Mouse (Mus musculus): ENCODE results near the gene Fam43a.

The Fam43a gene

DNA sequence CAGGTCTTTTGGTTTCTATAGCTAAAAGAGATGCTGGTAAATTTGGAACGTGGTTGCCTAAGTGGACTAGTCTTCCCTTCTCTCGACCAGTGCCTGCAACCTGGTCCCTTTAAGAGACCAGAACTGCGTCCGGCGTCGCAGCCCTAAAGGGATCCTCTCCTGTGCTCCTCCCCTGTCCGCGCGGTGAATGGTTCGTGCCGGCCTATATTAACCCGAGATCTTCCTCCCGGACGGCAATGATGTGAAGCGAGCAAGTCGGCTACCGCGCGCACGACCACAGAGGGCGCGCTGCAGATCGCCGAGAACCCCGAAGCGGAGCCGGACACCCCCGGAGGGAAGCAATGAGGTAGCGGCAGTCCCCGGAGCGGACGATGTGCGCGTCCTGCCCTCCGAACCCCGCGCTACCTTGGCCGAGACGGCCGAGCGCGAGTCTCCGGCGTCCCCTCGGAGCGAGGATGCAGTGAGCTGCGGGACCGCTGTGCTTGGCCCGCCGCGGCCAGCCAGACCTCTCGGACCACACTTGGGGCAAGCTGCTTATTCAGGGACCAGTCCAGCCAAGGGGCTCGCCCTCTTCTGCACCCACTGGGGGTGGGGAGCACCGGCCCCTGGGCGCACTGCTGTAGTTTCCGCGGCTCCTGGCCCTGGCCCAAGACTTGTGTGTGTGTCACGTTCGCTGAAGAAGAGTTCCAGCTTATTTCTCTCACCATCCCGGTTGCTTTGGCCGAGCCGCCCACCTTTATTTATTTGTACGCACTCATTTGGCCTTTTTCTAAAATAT lies at the start of gene Fam43a:
Fam43a (plus strand) TSS at position 233 of the 778 bp plus-strand sequence.
- peak; percentile 90 for DNase-seq (ENCODE audit: low spot score)

DNA sequence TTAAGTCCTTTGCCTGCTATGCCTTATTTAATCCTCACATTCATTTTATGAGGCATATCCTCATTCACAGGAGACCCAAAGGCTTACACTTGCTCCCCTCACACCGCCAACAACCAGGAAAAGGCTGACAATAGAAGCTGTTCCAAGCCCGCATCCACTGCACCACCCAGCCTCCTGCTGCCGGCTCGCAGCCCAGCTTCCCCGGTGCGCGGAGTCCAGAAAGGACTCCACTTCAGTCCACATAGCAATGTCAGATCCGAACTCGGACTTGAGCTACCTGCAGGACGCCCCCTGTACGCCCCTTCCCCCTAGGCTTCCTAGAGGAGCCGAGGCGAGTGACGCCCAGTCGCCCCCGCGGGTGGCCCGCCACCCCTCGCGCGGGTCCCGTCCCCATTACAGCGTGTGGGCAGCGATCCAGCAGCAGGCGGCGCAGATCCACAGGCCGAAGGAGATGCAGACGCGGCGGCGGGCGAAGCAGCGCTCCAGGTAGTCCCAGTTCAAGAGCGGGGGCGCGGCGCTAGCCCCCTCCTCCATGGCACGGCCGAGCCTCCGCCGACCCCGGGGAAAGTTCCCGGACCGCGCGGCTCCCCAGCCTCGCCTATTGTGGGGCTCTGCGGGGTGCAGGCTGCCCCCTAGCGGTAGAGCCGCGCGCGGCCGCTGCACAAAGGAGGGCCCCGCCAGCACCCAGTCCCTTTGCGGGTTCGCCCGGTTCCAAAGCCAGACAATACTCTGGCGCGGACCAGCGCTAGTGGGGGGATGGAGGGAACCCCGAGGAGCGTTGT lies 49.4 kb upstream of the Fam43a start:
- peak; percentile 71 for DNase-seq (ENCODE audit: low spot score)

DNA sequence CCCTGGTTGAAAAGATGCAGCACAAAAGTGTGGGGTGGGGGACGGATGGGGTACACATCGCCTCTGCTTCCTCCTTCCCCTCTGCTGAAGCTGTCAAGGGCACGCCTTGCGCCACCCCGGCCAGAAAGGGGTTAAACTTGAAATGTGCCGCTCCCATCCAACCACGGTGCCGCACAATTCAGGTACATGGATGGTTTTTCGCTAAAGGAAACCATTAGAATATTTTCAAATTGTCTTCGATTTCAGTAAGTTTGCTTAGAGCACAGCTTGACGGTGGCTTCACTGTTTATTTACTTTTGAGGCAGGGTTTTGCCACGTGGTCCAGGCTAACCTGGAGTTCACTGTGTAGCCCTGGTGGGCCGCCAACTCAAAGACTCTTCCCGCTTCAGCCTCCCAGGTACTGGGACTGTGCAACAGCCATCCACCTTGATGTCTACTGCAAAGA lies 48.8 kb upstream of the Fam43a start, which contains the start of gene Tmem44:
Tmem44 (minus strand) TSS at position 95 of the 445 bp plus-strand sequence.
- DNase-seq (ENCODE audit: low spot score) = no peak

DNA sequence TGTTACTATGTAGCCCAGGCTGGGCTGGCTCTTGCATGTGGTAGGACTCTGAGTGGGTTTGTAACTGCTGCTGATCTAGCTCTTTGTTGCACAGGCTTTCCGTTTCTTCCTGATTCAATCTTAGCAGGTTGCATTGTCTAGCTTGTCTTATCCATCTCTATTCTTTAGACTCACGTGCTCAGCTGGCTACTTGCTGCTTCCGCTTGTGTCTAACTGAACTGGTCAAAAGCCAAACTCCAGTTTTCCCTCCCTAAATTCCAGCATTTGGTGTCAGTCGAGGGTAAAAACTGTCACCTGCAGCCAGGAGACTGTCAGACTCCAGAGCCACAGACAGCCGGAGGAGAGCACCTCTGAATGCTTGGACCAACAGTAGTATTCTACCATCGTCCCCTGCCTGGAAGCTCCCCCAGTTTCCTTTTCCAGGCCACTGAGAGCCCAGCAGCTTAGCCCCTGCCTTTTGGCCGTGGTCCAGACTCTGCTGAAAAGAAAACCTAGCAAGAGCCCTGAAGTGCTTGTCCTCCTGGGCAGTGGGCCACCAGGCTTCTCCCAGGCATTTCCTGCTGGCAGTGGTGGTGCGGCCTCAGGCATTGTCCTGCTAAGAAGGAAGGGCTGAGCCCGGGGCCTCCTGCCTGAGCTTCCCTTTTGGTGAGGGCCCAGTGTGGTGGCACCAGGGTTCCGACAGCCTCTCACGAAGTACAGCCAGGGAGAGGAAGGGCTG lies 46.7 kb upstream of the Fam43a start:
- peak; percentile 33 for DNase-seq (ENCODE audit: low spot score)

DNA sequence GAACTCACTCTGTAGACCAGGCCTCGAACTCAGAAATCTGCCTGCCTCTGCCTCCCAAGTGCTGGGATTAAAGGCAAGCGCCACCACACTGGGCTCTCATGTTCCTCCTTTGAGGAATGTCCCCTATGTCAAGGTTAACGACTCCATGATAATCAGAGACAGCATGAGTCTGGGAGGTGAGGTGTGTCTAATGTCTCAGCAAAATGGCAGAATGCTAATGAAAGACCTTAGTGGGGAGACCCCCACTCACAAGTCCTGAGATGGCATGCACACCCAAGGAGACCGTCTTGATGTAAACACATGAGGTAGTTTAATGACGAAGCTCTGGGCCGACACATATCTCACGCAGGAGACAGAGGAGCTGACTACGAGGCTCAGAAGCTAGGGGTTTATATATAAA lies 45.4 kb upstream of the Fam43a start:
- DNase-seq (ENCODE audit: low spot score) = no peak

DNA sequence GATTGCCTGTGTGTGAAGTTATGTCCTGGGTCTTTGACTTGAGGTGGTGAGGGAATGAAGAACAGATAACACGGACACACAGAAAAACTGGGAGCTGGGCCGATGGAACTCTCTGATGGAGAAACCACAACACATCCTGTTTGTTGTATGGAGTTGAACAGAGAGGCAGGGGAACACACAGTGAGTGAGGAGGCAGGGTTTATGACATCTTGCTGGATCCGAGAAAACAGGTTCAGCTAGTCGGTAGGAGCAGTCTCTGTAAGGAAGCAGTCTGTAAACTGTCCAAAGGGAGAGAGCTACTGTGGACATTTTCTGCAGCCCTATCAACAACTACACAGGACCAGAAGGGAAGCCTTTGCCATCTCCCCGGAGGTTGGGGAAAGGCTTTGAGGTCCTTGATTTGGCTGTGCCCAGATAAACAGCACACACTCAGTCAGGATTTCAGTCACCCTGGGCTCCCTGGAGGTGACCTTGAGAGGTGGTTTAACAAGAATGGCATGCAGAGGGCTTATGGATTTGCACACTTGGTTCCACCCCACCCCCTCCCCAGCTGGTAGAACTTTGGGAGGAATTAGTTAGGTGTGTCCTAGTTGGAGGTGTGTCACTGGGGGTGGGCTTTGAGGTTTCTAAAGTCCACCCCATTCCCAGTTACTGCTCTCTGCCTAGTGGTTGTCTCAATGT lies 40.1 kb upstream of the Fam43a start:
- DNase-seq (ENCODE audit: low spot score) = no peak

DNA sequence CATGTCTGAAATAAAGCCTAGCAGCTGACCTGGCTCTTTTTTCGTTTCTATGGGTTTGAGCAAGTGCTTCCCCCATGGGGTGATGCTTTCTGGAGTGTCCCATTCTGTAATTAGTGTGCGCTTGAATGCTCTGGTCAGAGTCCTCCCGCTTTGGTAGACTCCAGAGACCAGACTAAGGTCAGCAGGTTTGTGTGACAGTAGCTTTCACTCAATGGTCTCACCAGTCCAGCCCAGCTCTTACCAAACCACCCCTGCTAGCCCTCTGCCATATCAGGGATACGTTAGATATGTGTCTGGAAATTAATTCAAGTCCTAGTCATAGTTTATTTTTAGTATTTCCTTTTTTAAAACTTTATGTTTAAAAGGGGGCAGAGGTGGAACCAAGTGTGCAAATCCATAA lies 38.9 kb upstream of the Fam43a start:
- no peak for DNase-seq (ENCODE audit: low spot score)

DNA sequence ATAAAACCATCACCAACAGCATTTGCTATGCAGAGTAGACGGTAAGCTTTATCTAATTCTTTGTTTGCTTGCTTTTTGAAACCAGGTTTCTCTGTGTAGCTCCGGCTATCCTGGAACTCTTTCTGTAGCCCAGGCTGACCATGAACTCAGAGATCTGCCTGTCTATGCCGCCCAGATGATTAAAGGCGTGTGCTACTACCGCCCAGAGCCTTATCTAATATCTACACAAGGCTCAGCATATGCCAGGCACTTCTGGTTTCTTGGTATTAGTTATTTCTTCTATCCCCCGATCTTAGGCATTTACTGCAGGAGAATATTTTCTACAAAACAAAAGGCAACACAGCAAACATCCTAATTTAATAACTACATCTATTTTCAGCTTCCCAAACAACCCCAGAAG lies 33.9 kb upstream of the Fam43a start:
- DNase-seq (ENCODE audit: low spot score) = no peak

DNA sequence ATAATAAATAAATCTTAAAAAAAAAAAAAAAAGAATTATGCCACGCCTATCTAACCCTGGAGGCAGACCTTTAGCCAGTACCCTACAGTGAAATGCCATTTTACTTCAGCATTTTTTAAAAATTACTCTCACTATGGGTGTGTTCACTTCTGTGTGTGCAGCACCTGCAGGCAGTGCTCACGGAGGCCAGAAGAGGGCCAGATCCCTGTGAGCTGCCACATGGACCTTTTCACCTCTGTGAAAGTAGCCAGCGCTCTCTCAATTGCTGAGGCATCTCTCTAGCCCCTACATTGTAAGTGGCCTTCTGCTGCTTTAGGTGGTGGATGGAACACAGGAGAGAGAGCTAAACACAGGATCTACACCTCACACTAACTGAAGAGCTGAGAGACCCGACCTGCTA lies 29.4 kb upstream of the Fam43a start:
- DNase-seq (ENCODE audit: low spot score) = no peak

DNA sequence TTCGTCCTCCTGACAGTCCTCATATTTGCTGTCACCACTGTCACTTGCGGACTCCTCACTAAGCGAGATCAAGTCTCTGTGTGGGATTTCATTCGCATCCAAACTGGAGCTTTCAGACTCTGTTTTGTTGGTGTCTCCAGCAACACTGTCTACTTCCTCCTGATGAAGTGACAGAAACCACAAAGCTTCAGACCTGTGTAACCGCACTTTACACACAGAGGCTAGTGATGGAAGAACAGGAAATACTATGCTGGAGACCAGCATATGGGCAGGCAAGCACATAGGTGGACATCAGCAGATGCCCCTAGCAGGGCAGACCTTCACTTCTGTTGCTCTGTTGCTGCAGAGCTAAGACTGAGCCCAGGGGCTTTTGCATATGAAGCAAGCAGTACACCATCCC lies 28.1 kb upstream of the Fam43a start:
- DNase-seq (ENCODE audit: low spot score) = no peak

DNA sequence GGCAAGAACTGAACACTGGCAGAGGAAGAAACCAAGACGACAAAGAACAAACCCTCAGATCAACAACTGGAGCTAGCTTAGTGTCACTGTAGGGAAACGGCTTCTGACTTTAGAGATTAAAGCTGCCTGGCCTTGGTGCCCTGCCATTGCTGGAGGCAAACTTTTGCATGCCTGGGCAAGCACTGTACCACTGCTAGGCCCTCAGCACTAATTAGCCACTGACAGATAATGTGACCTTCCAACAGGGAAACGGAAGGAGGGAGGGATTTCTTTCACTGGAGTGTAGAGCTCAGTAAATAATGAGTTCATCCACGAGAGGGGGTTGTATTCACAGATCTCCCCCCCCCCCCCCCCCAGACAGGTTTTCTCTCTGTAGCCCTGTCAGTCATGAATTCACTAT lies 27.3 kb upstream of the Fam43a start:
- DNase-seq (ENCODE audit: low spot score) = no peak

DNA sequence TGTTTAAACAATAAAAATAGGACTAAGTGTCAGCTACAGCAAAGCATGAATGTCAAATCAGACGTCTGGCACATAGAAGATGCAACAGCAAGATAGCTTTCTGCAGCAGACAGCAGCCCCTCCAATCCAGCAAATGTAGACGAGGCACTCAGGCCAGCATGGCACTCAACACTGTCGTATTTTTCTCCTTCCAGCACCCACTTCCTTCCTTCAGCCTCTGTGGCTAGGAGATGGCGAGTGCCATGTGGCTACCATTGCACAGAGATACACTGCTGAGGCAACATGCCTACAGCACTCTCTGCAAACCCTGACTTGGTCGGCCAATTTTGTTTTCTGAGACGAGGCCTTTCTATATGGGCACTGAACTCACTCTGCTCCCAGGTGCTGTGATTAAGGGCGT lies 23.7 kb upstream of the Fam43a start:
- DNase-seq (ENCODE audit: low spot score) = no peak

DNA sequence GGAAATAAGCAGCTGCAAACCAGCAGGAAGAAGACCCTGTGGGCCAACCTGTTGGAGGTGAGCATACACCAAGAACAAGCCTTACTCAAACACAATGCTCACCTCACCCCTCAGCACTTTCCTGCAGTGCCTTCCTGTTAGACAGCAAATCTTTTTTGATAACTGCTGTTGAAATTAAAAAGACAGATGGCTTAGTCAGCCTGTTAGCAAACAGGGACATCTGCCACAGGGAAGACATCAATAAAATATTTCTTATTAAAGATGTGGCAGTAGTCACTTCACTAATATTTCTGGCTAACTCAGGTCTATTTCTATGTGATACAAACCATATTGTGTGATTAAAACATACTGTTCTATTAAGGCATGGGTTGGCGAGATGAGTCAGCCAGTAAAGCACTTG lies 23.1 kb upstream of the Fam43a start:
- DNase-seq (ENCODE audit: low spot score) = no peak

DNA sequence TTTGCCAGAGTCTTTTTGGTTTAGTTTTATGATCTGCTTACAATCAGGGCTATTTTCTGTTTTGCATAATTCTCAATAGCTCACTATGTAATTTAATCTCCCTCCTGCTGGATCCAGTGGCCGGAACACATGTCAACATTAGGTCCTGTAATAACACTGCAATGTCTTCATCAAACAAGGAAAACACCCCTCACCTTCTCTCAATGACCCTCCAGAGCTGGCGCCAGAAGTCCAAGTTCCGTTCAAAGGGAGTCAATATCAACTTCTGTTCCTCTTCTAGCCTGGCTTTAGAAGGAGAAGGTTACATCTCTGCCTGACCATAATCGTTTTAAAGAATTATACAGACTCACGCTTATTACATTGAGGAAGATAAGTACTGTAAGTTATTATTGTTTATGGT lies 18.8 kb upstream of the Fam43a start:
- DNase-seq (ENCODE audit: low spot score) = no peak

DNA sequence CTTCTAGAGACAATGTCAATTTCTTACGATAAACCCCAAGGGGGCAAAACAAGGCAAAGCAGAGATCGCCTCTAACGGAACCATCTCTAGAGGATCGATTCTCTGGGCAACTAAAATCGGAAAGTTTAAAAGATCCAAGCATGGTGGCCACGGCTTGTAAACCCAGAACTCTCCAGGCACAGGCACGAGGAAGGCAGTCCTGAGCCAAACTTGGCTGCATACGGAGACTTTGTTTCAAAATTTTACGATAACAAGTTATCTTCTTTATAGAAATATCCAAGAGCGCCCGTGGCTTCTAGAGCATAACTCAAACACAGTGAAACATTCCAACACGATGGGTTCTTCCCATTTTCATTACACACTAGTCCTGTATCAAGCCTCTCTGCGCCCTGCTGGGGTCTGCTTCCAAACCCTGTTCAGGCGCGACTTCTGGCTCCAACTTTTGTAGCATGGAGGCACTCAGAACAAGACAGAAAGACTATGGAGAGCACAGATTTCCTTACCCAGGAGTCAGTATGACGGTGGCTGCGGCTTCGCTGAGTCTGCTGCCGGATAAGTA lies 12.5 kb upstream of the Fam43a start:
- DNase-seq (ENCODE audit: low spot score) = no peak

DNA sequence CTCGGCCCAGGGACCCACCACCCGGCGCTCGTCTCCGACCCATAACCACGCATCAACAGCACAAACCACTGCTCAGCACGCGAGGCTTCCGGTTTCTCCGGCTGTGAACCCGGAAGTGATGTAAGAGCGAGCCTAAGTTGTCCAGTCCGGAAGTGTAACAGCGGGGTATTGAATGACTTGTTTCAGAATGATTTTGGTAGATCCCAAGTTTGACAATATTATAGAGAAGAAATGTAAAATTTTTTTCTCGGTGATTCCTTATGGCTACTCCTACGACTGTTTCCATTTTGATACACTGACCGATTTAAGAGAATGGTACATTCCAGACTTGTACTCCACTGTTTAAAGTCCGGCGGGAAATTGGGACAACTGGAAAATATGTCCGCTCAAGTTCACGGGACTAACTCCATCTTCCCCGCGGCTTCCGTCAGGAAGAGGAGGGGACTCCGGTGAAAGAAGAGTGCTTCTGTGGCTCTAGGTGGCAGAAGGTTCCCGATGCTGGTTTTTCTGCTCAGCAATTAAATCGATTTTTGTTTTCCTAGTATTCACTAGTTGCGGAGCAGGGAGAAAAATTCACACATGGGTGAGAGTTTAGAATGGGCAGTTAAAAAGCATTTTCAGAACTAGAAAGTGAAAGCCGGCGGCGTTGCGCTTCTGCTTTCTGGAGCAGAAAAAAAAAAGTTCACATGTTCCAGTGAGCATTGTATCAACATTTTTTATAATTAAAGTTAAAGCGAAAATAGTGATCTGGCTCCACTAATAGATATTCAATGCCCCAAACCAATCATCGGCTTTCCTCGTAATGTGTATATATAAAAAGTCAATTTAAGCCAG lies 11.8 kb upstream of the Fam43a start, which contains the start of gene Lsg1:
Lsg1 (minus strand) TSS at position 99 of the 834 bp plus-strand sequence.
- peak; percentile 89 for DNase-seq (ENCODE audit: low spot score)

DNA sequence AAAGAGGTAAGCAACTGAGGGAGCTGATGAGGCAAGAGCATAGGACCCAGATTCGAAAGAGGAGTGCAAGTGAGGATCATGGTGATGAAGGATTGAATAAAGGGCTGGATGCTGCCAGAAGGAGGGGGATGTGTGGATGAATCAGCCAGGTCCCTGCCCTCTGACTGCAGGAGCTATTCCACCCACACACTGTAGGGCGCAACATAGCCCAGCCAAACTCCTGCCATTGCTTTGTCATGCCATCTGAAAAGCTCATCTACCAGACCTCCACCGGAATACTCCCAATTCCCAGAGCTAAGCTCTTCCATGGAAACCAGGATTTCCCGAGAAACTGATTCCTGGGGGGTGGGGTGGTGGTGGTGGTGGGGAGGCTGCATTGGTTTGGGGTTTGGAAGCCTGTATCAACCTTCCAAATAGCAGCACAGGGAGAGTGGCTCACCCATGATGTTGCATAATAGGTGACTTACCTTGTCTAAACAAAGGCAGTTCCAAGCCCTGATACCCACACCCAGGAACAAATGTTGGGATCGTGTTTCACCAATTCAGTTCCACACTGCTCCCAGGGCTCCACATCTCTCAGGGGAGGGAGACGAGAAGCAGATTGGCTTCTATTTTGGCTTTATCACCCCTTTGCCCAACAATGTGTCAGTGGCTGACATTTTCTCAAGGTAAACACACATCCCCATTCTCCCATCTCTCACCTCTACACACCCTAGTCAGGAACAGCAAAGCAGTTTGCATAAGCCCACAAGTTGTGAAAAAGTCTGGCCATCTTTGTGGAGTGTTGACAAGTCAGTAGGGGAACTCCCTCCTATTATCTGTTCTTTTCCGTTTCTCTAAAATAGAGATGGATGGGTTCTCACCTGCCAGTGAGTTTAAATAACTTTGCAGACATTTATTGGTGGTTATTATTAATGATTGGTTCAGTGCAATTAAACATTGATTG lies 9.0 kb upstream of the Fam43a start:
- no peak for DNase-seq (ENCODE audit: low spot score)

DNA sequence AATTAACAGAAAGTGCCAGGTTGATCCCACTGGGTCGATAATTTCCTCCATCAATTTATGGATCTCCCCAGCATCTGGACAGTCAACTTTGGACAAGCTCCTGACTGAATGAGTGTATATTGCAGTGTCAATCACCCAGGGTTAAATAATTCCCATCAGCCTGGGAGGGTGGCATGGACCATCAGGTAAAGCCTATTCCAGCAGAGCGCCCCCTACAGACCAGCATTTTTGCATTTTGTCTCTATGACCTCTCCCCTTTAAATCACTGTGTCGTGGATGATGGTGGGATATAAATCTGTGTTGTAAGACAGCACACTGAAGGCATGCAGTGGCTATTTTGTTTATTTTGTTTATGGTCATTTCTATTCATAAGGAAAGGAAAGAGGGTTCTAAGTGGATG lies 7.5 kb upstream of the Fam43a start:
- no peak for DNase-seq (ENCODE audit: low spot score)

DNA sequence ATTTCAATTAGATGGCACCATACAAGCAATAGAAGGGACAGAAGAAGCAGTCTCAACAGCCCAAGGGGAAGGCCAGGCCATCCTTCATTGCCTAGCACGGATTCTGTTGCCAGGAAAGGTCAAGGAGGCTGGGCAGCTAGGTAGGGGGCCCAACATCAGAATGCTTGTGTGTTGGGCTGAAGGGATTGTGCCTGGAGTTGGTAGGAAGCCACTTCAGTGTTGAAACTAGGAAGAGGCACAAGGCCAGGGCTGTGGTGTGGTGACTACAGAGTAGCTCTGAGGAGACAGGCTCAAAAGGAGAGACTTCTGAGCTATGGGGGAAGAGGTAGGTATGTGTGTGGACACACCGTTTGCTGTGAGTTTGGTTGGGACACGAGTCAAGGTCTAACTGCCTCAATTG lies 4.2 kb upstream of the Fam43a start:
- DNase-seq (ENCODE audit: low spot score) = no peak

All from yolk sac, embryonic 10.5 days (tissue).